Mouse (Mus musculus): ENCODE measurements around the gene Gm21739. TPM values are rescaled to one million over a fixed set of nuclear protein-coding genes. Genes with fewer than 3 reads are reported as not detected.

The Gm21739 gene
- total RNA-seq (2023) = not detected

GRCm38 (mm10) chrY:44264344-44264743 is at the start of gene Gm21739:
Gene Gm21739 (minus strand): TSS chrY:44264444.

Data from CD8-positive naive resting alpha-beta T cell, adult 57 days (primary cell).